Mouse (Mus musculus): Measurements from ENCODE around the gene Lingo1. TPM values are rescaled to one million over a fixed set of nuclear protein-coding genes. Genes with fewer than 3 reads are reported as not detected.

Lingo1 gene
- total and polyA plus RNA-seq, 3 experiments, result 0.55 to 4.1 (median 1.8) TPM

GRCm38 (mm10) chr9:56678929-56679681 lies 117.2 kb downstream of the Lingo1 start:
- DNase-seq, result no peak

DNA sequence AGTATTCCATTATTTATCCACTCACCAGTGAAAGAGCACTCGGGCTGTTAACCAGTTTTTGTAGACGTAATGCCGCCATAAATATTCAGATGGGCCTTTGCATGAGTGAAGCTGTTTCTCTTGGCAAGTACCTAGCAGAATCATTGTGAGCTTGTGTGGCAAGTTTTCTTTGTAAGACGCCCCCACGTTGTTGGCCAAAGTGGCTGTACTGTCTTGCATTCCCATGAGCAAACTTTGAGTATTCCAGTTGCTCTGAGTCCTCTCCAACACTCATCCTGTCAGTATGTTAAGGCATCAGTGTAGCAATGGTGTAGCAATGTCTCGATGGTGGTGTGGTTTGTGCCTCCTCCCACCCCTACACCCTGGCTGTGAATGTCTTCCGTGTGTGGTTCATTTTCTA lies 120.6 kb downstream of the Lingo1 start:
- no peak for DNase-seq

DNA sequence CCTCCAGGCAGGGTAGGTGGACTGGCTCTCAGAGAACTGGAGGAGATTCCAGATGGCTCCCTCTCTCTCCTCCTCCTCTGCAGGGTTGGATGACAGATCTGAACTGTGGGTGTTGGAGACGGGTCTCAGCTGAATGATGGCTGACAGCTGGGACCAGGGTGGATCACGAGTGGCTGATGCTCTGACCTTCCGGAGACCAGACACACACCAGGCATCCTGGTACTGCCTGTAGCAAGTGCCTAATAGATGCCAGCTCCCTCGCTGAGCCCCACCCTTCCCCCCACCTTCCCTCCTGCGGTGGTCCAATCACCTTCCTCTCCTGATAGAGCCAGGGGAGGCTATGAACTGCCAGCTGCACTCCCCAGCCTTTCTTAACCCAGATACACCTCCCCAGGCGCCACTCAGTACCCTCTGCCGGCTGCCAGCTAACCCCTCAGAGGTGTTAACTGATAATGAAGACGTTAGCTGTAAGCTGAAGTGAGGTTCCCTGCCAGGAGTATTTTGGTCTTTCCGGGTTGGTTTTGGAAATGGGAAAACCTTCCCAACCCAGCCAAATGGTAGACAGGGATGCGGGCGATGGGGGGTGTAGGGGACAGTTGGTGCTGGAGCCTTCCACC lies 126.6 kb downstream of the Lingo1 start:
- DNase-seq, result no peak

DNA sequence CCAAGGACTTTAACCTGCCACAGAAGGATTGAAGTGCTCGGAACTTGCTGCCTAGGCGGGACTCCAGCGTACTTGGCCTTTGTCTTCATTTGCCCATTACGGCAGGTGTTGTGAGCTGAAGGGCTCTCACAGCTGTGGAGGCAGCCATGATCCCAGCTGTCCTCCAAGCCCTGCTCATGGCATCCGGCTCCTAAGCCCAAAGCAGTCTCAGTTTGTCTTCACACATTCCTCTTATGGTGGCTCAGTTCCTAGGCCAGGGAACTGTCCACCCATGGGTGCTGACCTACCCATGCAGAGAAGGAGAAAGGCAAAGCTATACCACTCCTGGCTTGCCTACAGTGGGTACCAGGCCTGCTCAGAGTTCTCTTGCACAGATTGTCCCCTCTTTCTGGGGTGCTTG lies 132.1 kb downstream of the Lingo1 start:
- no peak for DNase-seq

- DNase-seq, result no peak
Observed at GRCm38 (mm10) chr9:56662946-56663345, 133.3 kb downstream of the Lingo1 start.

- DNase-seq, result no peak
Observed at GRCm38 (mm10) chr9:56662405-56662804, 133.9 kb downstream of the Lingo1 start.

DNA sequence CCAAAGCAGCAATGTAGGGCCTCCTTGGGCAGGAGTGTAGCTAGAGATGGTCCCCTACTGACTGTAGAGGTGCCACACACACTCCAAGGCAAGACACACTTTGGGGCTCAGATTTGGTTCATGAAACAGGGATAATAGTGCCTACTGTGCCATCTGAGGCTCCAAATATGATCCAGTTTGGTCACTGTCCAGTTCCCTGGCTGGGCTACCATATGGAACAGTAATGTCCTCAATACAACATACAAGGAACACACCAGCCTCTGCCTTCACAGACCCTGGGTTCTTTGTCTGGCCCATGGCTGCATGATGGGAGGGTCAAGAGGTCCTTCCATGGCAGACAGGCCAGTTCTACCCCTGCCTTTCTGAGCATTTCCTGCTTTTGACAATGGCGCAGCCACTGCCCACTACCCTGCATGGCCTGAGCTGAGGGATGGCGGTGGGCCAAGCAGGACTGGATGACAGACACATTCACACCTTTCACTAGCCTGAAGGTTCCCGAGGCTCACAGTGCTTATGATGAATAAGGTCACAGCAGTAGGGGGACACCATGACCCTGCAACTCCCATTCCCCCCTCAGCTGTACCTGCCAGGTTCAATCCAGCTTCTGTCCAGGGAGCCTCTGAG lies 134.9 kb downstream of the Lingo1 start:
- DNase-seq, result no peak

DNA sequence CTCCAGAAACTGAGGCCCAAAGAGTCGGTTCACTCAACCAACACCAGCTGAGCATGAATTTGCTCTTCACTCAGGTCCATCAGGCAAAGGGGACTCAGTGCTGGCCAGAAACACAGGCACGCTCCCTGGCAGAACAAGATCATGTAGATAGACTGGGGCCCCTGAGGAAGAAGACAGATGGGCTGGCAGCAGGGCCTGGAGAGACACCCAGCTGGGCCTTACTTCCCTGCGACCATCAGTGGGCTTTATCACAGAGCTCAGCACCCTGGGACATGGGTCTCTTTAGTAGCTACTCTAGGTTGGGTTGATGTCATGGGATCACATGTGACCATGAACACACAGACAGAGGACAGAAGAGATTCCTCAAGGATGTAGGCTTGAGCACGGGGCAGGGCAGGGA lies 137.7 kb downstream of the Lingo1 start:
- DNase-seq, result no peak

DNA sequence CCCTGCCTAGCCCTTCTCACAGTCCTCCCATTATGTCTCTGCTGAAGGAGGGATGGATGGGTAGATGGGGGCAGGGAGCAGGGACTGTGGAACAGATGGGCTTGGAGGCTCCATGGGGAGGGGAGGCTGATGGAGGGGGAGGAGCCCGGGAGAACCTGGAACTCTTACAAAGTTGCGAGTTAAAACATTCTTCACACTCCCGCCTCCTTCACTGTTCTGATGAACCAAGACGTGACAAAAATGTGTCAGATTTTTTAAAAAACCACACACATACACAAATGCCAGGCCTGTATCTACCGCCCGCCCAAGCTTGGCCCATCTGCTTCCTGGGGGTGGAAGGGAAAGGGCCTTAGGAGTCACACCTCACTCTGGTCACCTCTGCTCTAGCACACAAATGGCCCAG lies 138.3 kb downstream of the Lingo1 start:
- DNase-seq, result no peak

DNA sequence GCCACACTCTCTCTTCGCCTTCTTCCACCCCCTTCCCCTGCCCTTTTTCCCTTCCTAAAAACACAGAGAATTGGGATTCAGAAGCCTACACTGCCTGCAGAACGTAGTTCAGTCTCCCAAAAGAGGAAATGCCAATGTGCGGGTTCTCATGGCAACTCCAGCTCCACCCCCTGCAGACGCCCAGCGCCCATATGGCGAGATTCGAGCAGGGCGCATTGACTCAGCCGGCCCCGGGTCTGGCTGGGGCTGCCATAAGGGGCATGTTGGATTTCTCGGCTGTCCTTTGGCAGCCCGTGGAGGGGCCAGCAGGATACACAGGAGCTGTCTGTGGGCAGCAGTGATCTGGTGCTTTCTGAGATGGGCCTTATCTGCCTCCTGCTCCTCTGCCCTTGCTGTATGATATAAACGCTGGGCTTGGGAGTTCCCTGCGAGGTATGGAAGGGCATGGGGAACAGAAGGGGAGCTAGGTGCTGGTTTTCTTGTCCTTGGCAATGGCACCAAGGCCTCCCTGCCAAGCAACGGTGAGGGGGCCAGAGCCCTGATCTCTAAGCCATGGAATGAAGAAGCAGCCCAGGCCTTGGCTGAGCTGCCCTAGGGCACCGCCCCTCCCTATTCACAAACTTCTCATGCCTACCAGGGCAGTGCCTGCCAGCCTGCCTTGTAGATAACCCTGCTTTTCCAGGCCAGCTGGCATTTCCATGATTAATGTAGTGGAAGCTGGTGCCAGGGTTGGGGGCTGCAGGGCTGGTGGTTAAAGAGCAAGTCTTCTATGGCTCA lies 139.3 kb downstream of the Lingo1 start:
- no peak for DNase-seq

DNA sequence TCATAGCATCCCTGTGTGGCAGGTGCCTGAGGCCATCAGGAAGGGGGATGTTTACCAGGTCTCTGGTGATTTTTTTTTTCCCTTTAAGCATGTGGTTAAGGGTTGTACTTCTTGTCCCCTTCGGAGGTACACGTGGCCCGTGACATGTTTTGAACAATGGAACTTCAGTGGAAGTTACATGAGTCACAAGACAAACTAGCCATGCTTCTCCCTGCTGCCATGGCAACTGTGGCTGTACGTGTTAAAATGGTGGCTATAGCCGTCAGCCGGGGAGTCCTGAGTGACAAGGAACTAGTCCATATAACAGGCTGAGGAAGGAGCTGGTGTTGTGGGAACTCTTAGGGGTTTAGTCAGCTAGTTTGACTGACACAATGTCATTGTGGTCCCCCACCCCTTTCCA lies 141.1 kb downstream of the Lingo1 start:
- DNase-seq, result no peak

DNA sequence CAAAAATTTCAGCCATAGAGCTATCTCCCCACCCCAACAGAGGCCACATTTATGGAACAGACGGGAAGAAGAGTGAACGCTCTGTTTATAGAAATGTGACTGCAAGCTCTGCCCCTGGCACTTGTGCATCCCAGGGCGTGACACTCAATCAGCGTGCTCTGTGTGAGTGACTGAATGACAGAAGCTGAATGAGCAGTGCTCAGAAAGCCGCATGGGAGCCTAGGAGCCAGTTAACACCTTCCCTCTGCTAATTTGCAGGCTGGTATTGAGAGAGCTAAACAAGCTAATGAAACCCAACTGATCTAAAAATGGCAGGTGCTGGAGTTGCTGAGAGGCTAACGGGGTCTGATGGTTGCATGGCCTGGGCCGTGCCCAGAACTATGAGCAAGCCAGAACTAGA lies 143.7 kb downstream of the Lingo1 start:
- DNase-seq, result no peak

DNA sequence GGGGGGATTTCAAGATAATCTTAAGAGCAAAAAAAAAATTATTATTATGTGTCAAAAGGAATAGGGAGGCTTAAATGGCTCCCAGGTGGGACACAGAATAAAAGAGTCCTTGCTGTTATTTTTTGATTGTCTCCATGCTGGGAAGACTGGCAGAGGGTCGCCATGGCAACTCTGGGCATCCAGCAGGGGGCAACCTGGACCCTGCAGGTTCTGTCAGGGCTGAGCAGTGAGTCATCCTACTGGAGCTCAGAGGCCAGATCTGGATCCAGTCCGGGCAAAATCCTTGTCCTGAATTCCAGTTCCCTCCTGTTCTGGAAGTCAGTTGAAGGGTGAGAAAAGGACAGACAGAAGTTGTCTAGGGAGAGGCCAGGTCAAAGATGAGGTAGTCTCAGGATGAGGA lies 144.7 kb downstream of the Lingo1 start:
- DNase-seq, result no peak

- DNase-seq, result no peak
Observed at GRCm38 (mm10) chr9:56646227-56647025, 149.8 kb downstream of the Lingo1 start.

DNA sequence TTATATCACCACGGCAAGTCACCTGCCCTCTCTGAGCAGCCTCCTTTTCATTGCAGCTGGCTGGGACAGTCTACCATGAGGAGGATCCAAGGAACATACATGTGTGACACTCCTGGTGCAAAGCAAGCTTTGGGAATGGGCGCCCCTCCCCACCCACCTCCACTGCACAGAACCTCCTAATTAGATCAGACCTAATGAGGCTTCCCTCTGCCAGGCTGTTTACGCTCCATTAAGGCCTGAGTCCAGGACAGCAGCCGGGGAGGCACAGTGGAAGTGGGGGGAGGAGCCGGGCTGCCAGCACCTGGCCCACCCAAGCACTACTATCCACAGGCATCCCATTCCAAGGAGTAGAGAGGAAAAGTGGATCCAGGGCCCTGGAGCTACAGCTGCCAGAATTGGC lies 152.8 kb downstream of the Lingo1 start:
- DNase-seq, result no peak

DNA sequence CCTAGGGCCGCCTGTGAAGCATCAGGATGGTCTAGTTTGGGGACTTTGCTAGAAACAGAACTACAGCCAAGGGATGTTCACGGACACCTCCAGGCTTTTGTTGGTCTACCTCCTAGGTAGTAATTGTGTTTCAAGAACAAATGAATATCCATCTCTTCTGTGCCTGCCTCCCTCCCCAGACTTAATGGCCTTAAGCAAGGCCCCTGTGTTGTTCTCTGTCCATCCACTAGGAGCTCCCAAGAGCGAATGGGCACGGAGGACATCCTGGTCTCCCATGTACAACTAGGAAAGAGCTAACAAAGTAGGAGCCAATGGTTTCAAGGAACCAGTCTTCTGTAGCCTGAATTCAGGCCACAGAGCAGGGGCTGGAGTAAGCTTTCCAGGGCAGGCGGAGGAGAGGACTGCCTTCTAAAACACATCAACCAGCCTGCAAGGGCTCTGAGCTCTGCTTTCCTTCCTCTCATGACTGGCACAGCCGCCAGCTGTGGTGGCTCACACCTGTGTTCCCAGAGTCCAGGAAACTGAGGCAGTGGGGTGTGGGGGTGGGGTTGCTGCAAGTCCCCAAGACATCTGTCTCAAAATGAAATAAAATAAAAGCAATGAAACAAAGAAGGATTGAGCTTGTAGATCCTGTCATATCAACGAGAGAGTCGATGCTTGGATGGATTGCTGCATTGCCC lies 157.9 kb downstream of the Lingo1 start:
- DNase-seq, result no peak

DNA sequence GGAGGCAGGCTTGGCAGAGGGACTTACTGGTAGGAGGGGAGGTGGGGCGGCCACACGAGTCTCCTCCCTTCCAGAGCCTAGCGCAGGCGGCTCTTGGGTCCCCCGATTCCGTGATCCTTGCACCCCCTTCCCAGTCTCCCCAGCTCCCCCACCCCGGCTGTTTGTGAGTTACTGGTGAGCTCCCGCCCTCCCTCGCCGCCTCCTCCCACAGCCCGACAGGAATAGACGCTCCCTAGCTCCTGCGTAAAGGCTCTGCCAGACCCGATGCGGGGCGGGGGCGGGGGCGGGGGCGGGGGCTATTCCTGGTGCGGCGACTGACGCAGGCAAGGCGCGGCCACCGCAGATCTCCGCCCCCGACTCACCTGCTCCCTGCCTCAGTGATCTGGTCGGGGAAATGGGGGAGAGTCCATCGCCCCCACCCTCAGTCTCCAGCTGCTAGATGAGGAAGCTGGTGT lies 158.8 kb downstream of the Lingo1 start:
- no peak for DNase-seq

- no peak for DNase-seq
Observed at GRCm38 (mm10) chr9:56636766-56637402, 159.4 kb downstream of the Lingo1 start.

- peak; percentile 86 for DNase-seq
Observed at GRCm38 (mm10) chr9:56636214-56636613, 160.1 kb downstream of the Lingo1 start.

- peak; percentile 73 for DNase-seq
Observed at GRCm38 (mm10) chr9:56635498-56636121, 160.7 kb downstream of the Lingo1 start.
